Mouse (Mus musculus) layer of hippocampus, adult 18-20 months (tissue): ENCODE measurements at regions not wholly inside any gene's neighbourhood (a gene's known extent, or its start where the extent isn't known, plus 50 kb on each side); places are given as distances from the start of the nearest gene placed in this dataset.

Experiments used
- DNase-seq, 2 experiments: peaks; one replicate each; pipeline ENCODE4 v3.0.0; 2022; ENCODE audit warnings: low spot score in 2 of 2

DNA sequence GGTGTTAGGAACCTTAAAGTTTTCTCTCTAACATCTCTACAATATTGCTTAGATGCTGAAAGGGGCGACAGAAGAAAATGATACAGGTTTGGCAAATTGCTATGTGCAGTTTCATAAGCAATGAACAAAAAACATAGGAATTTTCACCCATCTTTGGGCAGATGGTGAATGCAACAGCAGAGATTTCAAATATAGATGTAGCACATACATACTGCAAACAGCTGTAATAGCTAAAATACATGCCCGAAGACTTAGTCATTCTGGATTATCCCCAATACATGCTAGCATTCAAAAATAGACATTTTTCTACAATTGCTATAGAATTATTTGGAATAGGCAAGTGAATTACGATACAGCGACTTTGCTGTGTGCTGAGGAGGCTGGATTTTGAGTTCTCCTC, 544.1 kb downstream of the D3Ertd751e start:
- DNase-seq, result no peak

DNA sequence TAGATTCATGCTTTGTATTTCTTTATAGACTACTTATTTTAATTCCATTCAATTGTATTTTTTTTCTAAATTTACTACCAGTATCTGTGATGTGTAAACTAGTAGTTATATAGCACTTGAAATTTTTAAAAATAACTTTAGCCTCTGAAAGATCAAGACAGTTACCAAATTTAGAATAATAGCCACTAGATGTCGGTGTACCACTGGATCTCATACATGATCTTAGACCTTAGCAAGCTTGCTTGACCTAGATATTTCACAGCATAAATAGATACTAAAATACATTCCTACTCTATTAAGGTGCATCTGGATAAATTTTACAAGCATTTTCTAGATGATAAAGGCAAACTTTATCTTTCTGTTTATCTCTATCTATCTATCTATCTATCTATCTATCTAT, 570.0 kb downstream of the D3Ertd751e start:
- DNase-seq, result no peak

DNA sequence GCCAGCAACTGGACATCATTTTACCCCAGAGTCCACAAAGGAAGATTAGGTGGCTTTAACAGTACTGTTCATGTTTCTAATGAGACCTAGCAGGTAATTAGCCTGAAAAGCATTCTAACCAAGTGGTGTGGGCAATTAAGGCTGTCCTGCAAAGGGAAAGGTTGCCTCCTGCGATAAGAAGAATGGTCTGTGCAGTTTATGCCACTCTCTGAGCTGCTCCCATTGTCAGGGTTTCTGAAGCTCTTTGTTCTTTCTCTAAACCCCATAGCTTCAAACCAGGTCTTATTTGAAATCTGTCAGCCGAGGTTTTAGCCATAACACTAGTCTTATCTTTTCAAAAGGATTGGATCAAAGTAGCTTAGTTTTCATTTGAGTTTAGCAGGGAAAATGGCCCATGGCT, 585.3 kb downstream of the D3Ertd751e start:
- DNase-seq, result no peak

DNA sequence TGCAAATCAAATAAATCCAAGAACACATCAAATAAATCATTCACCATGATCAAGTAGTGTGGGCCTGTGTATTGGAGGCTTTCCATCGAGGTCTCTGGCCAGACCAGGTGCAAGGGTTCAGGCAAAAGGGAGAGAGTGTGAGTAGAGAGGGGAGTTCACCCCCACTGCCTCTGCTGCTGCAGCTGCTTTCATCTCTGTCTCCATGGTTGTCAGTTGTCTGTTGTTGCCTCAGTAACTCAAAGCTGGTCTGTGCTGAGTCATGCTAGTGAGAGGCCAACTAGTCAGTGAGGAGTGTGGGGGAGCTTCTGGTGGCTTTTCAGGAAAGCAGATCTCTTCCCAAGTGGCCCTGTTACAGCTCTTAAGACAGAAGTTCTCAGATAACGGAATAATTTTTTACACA, 600.4 kb downstream of the D3Ertd751e start:
- DNase-seq, result peak; percentile 21 to 37

DNA sequence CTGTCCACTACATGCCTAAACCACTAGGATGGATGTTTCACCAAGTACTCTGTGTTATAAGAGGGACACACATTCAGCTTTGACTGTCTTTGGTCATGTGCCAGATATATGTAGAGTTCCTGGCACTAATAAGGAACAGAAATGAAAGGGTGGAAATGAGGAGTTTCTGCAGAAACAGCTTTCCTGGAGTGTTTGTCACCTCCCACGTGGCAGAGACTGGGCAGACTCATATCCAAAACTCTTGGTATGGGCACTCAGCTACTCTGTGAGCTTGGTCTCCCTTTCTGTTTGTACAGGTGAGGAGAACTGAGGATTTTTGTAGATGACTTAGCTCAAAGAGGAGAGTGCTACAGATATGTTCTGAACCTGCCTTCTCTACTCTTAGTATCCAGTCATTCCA, 634.4 kb downstream of the D3Ertd751e start:
- no peak for DNase-seq

DNA sequence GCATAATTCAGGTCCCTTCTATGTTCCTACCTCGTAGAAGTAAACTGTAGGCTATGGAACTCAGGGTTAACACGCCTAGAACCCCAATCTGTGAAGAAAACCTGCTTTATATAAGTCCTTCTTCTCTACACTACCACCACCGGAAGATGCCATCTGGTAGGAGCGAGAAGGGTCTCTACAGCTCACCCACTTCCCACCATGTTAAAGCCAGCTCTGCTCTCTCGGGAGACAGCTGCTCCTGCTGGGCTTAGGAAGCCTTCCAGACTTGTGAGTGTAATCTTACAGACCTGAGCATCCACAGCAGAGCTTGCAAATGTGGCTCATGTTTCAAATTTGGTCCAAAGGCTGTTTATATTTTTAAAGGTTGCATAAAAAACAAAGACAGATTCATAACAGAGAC, 639.7 kb downstream of the D3Ertd751e start:
- DNase-seq, result peak in 1 of 2 experiments; percentile 17

DNA sequence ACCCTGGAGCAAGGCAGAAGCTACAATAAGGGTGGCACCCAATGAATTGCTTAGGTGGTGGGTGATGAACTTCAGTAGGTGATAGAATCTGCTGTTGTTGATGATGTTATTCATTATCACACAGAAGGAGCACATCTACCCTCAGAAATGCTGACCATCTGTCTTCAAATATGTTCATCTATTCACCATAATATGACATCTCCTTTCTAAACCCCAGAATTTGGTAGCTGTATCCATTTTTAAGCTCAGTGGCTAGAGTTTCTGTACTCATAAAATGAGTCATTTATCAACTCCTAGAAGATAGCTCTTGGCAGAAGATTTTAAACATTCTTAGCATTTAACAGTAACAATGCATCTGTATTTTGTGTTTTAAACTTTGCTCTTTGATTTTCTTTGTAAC, 660.3 kb downstream of the D3Ertd751e start:
- peak in 1 of 2 experiments; percentile 63 for DNase-seq

DNA sequence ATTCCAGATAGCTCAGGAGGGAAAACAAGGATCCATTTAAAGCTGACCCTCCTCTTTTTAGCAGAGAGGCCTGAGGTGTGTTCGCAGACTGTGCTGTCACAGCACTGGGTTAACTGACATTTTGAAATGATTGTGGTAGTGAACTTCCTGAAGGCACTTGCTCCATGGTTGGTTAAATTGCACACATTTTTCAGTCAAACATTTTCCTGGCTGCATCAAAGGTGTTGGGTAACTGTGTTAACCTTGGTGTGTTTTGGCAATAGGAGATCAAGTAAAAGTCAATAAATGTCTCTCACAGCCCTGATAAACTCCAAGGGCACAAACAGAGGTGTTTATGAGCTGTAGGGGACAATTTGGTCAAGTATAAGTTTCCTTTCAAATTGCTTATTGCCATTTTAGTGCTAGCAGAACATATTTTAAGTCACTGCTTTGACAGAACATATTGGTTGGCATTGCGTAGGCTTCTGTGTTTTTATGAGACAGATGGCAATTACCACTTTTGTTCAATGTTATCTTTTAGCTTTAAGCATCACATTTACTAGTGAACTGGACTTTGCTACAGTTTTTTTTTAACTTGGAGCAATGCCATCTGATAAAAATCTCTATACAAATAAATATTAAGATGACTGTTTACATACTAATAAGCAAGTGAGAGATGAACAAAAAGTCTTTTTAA, 666.7 kb downstream of the D3Ertd751e start:
- peak; percentile 51 to 87 for DNase-seq

DNA sequence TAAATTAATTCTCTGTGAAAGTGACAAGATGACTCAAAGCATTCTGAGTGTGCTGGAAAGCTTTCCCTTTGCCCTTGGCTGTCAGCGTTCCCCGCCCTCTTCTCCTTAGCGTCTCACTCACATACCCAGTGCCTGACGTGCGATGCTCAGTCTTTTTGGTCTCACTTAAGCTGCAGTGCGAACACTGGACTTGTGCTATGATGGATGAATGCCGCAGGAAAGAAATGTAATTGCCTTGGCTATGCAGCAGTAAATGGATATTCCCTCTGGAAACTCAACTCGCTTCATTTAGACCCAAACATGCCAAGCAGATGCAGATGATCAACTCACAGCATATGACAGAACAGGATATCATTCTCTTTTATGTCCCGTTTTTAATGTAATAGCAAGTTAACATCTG, 685.0 kb downstream of the D3Ertd751e start:
- no peak for DNase-seq

DNA sequence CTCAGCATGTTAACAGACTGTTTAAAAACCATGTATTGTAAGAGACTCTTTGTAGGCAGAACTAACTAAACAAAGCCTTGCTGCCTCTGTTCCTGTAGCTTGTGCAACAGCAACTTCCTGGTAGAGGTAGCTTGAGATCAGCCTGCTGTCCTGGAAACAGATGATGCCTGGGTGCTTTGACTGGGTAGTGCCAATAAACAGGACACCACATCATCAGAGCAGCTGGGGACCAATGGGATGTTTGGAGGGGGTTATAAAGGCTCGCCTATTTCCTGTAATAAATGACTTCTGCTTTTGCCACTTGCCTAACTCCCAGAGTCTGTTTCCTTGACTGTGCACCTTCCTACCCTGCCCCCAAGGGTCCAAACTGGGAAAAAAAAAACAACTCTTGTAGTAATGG, 707.2 kb downstream of the D3Ertd751e start:
- DNase-seq, result no peak

DNA sequence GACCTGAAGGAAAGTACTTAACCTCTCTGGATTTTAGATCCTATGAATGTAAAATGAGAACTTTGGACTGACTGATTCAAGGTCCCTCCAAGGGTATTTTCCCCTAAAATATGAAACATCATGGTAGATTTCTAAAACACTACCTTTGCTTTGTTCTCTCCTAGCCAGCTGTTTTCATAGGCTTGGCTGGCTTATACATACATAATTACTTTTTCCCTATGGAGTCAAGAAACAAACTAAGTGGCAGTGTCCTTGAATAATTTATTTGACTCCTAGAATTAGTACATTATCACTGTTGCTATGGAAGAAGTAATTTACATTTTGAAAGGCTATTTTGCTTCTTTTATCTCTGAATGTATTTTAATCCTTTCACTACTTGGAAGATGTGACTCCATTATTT, 721.9 kb downstream of the D3Ertd751e start:
- DNase-seq, result no peak

DNA sequence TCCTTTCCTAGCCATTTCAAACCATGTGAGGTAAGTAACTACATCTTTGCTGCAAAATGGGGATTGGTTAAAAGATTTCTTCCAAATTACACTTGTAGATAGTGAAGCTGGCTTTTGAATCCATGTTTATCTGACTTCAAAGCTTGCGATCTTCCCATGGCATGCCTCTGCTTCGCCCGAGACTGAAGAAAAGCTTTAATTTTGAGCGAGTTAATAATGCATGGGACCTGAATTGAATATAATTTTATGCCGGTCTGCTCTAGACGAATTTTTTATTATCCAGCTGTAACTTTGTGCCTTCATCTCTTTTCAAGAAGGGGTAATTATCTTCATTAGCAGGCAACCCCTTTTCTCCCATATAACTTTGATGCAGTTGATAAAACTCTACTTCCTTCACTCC, 724.7 kb downstream of the D3Ertd751e start:
- DNase-seq, result no peak

DNA sequence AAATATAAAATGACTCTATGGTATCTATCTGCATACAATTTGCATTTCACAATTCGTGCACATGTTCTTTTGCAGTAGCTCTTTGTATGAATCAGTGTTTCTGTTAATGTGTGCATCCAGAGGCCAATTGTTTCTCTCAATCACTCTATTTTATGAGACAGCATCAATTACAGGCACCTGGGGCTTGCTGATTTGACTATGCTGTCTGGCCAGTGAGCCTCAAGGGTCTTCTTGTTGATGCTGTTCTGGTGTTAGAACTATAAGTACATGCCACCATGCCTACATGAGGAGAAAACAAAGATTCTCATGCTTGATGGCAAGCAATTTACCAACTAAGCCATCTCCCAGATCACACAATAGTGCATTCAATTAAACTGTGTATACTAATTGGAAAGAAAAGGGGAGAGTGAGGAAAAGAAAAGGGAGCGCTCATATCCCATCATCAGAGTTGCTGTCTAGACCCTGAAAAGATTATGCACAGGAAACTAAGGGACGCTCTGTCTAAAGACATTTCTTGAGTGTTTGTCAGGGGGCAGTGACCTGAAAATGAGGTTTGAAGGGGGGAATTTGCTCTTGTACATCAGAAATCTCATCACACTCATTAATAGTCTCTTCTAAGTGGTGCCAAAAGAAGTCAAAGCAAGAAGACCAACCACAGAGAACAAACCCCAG, 772.6 kb downstream of the D3Ertd751e start:
- DNase-seq, result no peak

DNA sequence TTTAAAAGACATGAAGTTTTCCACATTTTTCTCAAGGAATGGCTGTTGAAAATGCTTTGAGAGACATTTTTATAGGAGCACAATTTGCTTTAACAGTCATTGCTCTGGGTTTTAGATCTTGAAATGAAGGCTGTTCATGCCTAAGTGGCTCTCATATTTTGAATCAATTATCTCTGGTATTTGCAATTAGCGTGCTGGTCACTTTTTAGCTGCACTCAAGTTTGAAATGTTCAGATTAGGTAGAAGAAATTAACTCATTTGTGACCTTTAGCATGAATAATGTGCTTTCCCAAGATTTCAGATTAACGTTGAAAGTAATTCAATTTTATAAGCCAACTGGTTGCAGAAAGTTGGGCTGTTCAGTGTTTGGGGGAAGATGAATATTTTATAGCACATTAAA, 773.9 kb downstream of the D3Ertd751e start:
- DNase-seq, result no peak

DNA sequence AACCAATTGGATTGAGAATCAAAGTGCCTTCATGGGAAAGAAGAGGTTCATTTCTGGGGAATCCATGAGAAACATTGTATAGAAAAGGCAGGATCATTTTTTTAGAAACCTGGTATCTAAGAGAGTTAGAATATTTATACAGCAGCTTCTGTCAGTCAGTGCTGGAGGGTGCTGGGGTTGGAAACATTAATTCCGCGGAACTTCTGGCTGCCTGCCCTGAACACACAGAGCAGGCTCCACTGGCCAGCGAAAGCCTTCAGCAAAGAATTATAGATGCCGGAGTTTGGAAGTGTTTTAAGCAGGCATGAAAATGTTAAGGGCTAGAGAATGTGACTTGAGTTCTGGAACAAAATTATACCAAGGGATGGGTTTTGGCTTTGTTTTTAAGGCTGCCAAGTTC, 789.0 kb downstream of the D3Ertd751e start:
- peak in 1 of 2 experiments; percentile 8 for DNase-seq

DNA sequence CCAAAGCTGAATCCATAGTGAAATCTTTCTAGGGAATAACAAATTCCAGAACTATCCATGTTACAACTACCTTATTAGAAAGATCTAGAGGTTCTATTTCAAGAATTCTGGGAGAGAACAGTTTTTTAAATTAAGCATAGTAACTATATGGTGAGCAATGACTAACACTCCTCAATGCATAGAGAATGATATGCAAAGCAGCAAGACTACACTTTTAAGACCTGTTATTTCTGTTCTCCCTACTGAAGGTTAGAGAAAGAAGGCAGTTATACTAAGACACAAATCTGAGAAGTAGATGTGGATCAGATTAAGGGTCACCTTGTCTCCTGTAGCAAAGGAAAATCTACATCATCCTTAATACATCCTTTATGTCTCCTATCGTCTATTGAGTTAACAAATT, 824.3 kb downstream of the D3Ertd751e start:
- no peak for DNase-seq

DNA sequence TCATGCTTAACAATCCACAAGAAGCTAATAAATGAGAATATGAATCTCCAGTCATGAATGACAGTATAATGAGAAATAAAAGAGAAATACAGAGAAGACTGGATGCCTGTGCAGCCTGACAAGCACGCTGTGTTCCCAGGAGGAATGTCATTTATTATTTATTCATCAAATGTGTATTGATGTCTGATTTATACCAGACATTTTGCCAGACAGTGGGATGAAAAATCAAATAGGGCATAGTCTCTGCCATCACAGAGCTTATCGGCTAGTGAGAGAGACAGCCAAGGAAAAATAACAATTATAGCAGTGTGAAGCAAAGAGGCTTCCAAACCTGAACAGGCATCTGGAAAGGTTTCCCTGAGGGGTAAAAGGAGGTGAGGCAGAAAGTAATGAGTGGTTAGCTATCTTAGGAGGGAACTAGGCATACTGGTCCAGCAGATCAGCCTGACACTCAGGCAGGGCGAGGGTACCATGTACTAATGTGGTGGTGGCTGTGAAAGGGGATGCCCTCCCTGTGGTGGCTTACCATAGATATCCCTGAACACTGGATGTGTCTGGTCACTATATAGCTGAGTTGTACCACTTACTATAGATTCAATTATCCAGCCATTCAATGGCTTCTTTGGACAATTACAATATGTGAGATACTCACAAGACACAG, 828.1 kb downstream of the D3Ertd751e start:
- DNase-seq, result no peak

DNA sequence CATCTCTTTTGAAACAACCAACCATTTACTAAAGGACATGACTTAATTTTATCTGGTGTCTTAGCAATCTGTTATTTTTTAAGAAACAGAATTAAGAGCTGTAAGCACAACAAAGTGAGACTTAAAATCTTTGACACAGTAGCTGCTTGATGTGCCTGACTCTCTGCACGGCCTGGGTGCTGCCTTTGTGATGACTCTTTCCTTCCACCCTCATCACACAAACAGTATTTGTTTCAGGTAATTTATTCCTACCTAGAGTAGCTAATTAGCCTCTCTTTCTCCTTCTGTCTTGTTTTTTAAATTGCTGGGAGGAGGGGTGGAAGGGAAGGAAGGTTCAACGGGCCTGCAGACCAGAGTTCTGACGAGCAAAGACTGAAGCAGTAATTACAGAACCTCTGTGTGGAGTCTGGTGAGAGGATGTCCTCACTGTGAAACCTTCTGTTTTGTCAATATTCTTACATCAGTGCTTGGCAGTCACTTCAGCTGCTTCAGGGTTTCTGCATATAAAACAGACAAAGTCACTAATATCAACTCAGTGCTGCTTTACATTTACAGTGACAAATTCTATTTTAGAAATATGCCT, 829.6 kb downstream of the D3Ertd751e start:
- no peak for DNase-seq

DNA sequence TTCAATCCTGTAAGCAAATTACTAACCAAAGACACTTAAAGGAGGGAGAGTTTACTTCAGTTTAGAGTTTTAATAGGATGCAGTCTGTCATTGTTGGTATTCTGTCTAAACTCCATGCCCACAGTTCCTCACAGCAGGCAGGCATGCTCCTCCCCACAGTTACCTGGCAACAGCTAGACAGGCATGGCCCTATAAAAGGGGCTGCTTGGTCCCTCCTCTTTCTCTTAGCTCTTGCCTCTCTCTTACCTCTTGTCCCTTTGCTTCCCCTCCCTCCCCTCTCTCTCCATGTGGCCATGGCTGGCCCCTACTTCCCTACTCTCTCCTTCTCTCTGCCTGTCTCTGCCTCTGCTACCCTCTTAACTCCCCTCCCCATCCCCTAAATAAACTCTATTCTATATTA, 830.7 kb downstream of the D3Ertd751e start:
- no peak for DNase-seq

DNA sequence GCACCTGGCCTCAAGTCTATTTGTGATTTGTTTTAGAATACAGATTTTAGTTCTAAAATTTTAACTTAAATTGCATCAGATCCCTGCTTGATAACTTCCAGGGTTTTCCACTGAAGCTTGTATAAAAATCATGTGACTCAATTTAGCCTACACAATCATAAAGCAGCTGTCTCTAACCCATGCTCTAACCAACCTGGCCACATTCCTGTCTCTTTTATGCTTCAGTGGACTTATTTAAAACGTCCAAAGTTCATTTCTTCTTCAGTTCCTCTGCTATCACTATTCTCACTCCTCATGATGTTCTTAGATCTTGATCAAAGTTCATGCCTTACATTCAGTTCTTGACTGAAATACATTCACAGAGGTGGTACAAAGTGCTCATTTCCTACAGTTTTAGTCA, 839.9 kb downstream of the D3Ertd751e start:
- DNase-seq, result no peak

DNA sequence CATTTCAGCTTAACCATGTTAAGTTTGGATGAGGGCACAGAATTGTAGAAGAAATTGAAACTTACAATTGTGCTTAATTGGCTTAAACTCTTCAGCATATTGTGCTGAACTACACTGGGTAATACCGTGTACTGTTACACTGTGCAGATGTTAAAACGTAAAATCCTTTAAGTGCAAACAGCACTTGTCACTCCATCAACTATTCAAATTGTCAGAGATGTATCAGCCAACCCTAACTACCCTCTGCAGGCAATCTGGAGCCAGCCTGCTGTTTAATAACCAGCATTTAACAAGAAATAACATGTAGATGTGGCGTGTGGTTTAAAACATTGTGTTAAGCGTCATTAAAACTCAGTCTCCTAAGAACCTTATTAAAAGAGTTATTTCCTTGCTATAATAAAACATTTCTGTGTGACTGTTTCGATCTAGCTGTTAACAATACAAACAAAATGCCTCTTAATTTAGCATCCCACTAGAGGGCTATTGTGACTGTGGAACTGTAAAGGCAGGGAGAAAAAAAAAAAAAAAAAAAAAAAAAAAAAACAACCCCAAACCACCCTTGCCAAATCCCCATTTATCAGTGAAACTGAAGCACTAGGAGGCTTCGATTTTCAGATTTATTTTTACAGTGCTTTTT, 845.0 kb downstream of the D3Ertd751e start:
- no peak for DNase-seq

DNA sequence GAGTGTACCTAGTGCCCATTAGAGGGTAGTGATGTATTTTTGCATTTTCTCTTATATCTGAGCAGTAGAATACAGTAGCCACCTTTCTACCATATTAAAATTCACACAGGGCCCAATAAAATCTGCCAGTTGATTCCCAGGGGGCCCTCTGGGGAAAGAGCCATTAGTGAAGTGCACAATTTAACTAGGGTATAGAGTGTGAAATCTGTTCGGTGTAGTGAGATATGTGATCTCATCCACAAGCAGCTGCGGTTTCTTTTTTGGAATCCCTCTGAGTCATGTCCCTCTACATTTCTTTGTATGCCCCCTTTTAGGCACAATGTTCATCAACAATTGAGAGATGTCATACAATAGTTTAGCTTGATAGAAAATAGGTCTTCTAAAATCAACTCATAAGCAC, 847.1 kb downstream of the D3Ertd751e start:
- no peak for DNase-seq
